Comparison of ENCODE assay signal across 8 mouse cellular contexts in genomic region chr15:8098774-8099749, GRCm38 (mm10). TPM values are rescaled to one million over a fixed set of nuclear protein-coding genes. Genes with fewer than 3 reads are reported as not detected.
DNase-seq lines count a peak whose midpoint lies in the region; ATAC-seq lines count a peak whose summit lies in the region.

TSS of gene Wdr70 (minus strand) at chr15:8099209.

- H3K36me3 ChIP-seq in hindbrain, embryonic 14.5 days (replicated peaks; ENCODE audit: control insufficient read depth, insufficient read depth) = peaks cover 25% of the 10 kb centered on the region

- H3K9ac ChIP-seq in hindbrain, embryonic 14.5 days = peak within 1 kb of the TSS; percentile 71

- no peaks in the 10 kb centered on the region for H3K27me3 ChIP-seq in hindbrain, embryonic 14.5 days (ENCODE audit: control insufficient read depth, insufficient read depth, low read length)

- WGBS in hindbrain, embryonic 14.5 days = 2% methylated on average over 56 of the region's 56 CpGs

- H3K4me2 ChIP-seq in hindbrain, embryonic 14.5 days (replicated peaks) = peak within 1 kb of the TSS; percentile 58

- H3K9me3 ChIP-seq in hindbrain, embryonic 14.5 days (ENCODE audit: control insufficient read depth, low read length) = no peaks in the 10 kb centered on the region

- peaks cover 5% of the 10 kb centered on the region for H3K4me1 ChIP-seq in hindbrain, embryonic 14.5 days (replicated peaks; ENCODE audit: control insufficient read depth, insufficient read depth, low read length)

- peak; percentile 96 for DNase-seq in R1 (ENCODE audit: low read depth, low spot score)
- peak; percentile 99 to 100 for DNase-seq in cerebellum, postnatal 25 days
- DNase-seq in frontal cortex, postnatal 25 days (ENCODE audit: low spot score in 2 of 2) = peak; percentile 99
- peak; percentile 98 for DNase-seq in hindbrain, embryonic 14.5 days (ENCODE audit: low spot score)
- DNase-seq in layer of hippocampus, postnatal 36 days = peak; percentile 97 to 98
- peak; percentile 97 for DNase-seq in lung, postnatal 36 days
- peak; percentile 98 for DNase-seq in retina, postnatal 1 day
- DNase-seq in urinary bladder, adult 18-20 months (ENCODE audit: low spot score in 2 of 2) = peak; percentile 93 to 99

- peak within 1 kb of the TSS; percentile 61 for H3K4me3 ChIP-seq in hindbrain, embryonic 14.5 days (replicated peaks; ENCODE audit: low read length)

- H3K27ac ChIP-seq in hindbrain, embryonic 14.5 days = no peak within 1 kb of the TSS

- peak; percentile 98 for ATAC-seq in hindbrain, embryonic 14.5 days (ENCODE audit: low FRiP score)

RNA-seq across cellular contexts. Expression of gene Wdr70, which starts in this region (rescaled TPM):
- polyA plus RNA-seq in hindbrain, embryonic 14.5 days (2014; fragmentation: Nextera tagmentation; extraction: Ambion mirVana) = 59.8 and 64.7 TPM in 2 replicates
- 10 to 100 TPM; 30.0 to 32.9 TPM for total RNA-seq in layer of hippocampus, postnatal 36 days (2021)
